Mouse (Mus musculus): ENCODE measurements around the gene Spint1.

Gene Spint1

DNA sequence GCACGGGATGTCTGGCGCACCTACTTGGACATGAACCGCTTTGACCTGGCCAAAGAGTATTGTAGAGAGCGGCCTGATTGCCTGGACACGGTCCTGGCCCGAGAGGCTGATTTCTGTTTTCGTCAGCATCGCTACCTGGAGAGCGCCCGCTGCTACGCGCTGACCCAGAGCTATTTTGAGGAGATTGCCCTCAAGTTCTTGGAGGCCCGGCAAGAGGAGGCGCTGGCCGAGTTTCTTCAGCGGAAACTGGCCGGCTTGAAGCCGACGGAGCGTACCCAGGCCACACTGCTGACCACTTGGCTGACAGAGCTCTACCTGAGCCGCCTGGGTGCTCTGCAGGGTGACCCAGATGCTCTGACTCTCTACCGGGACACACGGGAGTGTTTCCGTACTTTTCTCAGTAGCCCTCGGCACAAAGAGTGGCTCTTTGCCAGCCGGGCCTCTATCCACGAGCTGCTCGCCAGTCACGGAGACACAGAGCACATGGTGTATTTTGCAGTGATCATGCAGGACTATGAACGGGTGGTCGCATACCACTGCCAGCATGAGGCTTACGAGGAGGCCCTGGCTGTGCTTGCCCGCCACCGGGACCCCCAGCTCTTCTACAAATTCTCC lies 56.7 kb downstream of the Spint1 start:
- DNase-seq (ENCODE audit: low read depth), result no peak

DNA sequence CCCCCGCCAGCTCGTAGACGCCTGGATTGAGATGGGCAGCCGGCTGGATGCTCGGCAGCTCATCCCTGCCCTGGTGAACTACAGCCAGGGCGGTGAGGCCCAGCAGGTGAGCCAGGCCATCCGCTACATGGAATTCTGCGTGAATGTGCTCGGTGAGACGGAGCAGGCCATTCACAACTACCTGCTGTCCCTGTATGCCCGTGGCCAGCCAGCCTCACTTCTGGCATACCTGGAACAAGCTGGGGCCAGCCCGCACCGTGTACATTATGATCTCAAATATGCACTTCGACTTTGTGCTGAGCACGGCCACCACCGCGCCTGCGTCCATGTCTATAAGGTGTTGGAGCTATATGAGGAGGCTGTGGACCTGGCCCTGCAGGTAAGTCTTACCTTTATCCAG lies 57.2 kb downstream of the Spint1 start:
- DNase-seq (ENCODE audit: low read depth), result no peak

DNA sequence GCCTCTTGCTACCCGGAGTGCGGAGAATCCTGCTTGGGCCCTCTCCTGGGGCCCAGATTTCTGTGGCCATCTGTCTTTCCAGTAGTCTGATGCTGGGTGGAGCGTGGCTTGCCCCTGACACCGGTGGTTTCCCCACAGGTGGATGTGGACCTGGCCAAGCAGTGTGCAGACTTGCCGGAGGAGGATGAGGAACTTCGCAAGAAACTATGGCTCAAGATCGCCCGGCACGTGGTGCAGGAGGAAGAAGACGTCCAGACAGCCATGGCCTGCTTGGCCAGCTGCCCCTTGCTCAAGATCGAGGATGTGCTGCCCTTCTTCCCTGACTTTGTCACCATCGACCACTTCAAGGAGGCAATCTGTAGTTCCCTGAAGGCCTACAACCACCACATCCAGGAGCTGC lies 59.6 kb downstream of the Spint1 start:
- no peak for DNase-seq (ENCODE audit: low read depth)

DNA sequence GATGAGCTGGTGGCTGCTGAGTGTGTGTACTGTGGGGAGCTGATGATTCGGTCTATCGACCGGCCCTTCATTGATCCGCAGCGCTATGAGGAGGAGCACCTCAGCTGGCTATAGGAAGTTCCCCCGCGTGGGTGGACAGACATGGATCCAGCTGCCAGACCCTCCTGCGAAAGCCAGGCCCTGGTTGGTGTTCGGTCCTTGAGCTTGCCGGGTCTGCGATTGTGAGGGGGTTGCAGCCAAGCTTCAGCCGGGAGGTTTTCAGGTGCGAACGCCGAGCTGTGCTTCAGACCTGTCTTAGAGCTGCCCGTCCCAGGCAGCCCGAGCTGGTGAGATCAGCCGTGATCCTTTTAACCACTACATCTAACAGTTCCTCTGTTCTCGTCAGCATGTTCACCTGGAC lies 60.3 kb downstream of the Spint1 start:
- DNase-seq (ENCODE audit: low read depth), result no peak

DNA sequence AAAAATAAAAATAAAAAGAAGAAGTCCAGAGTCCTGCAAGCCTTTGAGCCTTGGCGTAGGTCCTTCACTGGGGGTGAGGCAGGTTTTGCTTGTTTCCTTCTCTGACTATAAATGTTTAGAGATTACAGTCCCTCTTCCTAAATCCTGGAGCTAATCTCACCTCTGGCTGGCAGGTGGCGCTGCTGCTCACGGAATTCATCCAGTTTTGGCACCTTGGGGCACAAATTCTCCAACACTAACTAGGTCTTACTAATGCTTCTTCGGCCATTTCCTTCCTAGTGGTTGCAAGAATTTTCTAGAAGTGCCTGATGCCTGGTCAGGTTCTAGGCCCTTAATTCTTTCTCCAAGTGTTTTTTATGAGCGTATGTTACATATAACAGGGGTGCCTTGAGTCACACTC lies 61.2 kb downstream of the Spint1 start:
- DNase-seq (ENCODE audit: low read depth), result no peak

DNA sequence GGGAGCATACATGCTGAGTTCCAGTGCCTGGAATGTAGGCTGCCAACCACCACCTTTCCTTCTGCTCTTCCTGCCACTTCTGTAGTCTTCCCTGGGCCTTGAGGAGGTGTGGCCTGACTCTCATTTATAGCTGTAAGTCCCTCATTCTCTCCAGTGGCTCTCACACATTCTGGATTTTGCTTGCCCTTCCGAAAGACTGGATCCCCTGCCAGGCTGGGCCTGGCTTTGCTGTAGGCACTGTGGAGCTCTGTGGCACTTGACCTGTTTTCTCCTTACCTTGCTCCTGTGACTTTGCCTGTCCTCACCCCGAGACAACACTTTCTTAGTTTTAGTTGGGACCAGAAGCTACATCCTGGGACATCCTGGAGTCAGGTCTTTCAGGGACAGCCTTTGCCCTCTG lies 61.7 kb downstream of the Spint1 start:
- DNase-seq (ENCODE audit: low read depth), result no peak
